Mouse (Mus musculus) induced T-regulatory cell, adult 2 months (primary cell): ENCODE results near the gene Gm42372.

Experiments
- DNase-seq: peaks from one replicate; pipeline ENCODE4 v3.0.0-alpha.2; 2012; ENCODE audit warnings: low read depth

Gene Gm42372

DNA sequence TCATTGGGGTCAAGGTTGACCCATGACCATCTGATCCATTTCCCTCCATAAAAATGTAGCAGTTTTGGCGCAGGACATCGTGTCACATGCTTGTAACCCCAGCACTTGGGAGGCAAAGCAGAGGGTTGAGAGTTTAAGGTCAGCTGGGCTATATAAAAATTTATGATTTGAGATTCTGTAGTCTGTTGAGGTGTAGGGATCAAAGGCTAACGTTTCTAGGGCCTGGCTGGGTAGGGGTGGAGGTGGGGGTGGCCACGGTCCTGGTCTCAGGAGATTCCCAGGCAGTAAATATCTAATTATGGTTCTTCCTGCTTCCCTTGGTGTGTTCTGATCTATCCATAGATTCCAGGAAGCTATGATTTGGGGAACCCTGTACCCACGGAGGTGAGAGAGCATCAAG is 21.2 kb upstream of the Gm42372 start:
- DNase-seq: no peak

DNA sequence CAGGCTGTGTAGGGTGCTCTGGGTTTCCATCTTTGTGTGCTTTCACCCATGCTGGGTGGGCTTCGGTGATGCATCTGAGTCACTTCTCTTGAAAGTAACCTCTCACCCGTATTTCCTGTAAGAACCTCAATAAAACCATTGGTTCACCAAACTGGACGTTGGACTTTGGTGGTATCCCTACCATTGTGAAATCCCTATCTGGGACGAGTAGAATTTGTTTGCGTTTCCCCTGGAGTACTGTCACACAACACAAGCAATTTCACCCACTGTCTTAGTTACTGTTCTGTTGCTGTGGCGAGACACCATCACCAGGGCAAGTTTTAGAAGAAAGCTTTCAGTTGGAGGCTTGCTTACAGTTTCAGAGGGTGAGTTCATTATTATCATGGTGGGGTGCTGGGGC is 14.5 kb upstream of the Gm42372 start:
- DNase-seq: no peak

DNA sequence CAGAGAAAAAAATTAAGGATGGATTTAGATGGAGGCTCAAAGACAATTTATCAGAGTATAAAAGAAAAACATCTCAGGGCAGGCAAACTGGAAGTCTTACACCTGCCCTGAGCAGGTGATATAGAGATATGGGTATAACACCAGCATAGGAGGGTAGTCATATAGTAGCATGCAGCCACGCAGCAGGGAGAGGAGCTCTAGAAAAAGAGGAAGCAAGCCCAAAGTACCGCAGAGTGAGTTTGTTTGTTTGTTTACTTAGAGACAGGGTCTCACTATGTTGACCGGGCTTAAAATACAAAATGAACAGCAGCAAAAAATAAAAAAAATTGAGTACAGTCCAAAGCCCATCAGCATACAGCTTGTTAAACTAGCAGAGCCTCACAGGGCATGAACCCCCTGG is 11.7 kb upstream of the Gm42372 start:
- DNase-seq: no peak

DNA sequence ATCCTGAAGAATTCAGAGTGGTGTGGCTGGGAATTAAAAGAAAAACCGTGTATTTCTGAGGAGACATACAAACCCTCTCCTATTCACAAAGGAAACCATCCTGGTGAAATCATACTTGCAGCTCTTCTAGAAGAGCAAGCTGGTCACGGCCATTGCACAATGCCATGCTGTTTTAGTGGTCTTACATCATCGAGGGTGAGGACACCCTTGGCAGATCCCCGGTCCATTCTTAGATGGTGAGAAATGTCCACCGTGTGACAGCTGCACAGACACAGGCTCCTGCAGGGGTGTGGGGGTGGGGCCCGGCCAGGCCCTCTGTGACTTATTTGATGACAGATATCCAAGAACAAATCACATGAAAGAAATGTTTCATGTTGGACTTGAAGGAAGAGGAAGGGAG is 8.9 kb upstream of the Gm42372 start:
- no peak for DNase-seq

DNA sequence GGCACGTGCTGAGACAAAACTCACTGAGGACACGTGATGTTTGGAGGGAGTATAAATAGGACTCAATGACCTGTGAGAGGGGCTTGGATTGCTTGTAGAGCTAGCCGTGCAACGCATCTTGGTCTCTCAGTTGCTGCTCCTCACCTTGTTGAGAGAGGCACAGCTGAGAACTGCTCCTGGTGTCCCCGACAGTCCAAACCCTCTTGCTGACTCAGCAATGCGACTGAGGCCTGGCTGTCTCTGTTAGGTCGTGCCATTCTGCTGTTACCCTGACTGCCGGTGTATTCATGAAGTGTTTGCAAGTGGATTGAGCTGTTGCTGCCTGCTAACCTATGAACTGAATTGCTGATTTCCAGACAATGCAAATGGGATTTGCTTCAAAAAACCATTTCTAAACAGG is 6.6 kb upstream of the Gm42372 start:
- DNase-seq: no peak

DNA sequence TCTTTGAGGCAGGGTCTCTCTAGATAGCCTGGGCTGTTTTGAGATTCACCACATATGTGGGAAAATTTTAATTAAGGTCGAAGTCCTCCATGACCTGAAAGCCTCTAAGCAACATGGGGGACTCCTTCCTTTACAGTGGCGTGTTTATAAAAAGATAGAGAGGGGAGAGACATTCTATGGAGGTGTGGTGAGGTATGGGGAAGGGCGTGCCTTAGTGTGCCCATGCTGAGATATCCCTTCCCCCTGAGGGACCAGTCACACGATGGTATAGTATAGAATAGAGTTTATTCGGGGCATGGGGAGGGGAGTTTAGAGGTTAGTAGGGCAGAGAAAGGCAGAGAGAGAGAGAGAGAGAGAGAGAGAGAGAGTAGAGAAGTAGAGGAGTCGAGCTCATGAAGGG is 4.7 kb upstream of the Gm42372 start:
- DNase-seq: no peak

DNA sequence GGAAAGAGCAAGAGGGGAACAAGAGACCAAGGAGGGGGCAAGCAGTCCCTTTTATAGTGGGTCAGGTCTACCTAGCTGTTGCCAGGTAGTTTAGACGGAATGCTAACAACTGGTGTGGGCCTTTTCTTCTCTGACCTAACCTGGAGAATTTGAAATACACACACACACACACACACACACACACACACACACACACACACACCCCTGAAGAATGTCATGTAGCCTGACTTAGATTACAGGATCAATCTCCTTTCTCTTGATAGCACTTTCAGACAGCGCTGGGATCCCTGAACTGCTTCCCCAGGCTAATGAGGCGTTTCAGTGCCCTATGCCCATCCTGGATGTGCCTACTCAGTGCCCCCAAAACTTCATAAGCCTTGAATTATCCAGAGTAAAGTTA is 4.3 kb upstream of the Gm42372 start:
- DNase-seq: no peak

DNA sequence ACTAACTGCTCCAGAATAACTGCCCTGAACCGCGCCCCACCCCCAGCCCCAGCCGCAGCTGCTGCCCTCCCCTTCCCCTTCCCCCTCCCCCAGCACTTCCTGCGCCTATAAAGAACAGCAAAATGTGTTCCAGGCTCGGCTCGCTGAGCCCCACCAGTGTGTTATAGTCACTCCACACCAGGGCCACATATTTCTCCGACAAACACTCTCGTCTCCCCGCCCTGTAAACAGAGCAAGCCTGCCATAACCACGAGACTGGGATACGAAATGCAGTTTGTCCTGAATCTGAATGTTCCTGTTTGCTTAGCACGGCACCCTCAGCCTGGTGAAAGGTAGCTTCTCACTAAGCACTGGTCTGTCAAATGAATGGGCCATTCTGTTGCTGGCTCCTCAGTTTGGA is 2.5 kb upstream of the Gm42372 start:
- DNase-seq: peak; percentile 73

DNA sequence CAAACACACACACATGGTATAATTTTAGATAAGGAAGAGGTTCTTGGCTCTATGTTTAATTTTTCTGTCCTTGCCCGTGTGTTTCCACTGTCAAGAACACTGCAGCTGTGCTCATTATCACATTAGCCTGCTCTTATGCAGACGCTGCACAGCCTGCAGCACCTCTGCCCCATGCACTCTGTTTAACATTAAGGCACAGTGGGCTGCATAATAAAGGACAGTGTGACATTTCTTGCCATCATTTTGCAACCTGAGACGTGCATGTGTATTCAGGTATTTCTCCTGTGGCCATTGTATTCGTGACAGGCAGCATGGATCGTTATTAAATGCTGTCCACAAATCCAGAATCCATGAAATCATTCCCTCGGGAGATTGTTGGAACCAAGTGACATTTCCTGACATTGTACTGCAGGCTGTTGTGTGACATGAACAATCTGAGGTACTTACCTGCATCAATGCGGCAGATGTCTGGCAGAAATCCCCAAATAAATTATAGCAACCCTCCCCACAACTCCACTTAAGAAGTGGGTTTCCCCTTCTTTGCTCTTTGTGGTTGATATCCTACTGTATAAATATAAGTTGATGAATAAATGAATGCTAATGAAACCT is 4.8 kb downstream of the Gm42372 start:
- peak; percentile 17 for DNase-seq

DNA sequence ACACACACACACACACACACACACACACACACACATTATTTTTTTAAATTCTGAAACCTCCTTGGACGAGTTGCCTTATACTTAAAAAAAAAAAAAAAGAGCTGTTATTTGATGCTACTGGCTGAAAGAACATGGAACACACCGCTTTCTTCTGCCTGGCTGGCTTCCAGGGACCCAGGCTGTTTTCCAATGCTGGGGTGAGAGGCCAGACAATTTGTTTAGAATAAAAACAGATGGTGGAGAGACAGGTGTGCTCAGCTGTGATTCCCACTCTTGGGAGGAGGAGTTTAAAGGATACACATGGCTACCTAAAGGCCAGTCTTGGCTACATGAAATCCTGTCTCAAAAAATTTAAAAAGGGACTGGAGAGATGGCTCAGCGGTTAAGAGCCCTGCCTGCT is 5.5 kb downstream of the Gm42372 start:
- no peak for DNase-seq

DNA sequence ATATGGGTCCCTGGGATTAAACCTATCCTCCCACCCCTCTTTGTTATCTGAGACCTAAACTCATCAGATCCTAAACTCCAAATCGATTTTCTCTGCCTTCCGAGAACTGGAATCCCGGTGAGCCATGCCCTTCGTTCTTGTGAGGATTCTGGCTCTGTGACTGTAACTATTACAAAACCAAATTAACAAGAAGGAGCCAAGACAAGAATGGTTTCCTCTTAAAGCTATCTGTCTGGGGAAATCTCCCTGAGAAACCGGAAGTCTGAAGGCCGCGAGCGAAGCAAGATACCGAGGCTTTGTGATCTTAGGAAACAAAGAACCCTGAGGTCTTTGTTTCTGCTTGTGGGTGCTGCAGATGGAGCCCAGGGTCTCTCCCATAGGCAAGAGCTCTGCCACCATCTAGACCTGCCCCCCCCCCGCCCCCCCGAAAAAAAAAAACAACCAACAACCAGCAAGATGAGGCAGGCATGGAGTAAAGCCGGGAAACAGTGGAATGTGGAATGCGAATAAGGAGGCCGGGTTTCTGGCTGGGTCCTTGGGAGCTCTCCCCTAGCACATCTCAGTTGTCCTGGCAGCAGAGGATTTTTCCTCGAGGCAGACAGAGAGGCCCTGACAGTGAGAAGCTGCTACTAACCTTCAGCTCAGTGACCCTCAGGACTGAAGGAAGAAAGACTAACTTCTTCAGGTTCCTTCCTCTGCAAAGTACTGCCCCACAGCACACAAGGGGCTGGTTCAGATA is 7.3 kb downstream of the Gm42372 start:
- DNase-seq: peak; percentile 75

DNA sequence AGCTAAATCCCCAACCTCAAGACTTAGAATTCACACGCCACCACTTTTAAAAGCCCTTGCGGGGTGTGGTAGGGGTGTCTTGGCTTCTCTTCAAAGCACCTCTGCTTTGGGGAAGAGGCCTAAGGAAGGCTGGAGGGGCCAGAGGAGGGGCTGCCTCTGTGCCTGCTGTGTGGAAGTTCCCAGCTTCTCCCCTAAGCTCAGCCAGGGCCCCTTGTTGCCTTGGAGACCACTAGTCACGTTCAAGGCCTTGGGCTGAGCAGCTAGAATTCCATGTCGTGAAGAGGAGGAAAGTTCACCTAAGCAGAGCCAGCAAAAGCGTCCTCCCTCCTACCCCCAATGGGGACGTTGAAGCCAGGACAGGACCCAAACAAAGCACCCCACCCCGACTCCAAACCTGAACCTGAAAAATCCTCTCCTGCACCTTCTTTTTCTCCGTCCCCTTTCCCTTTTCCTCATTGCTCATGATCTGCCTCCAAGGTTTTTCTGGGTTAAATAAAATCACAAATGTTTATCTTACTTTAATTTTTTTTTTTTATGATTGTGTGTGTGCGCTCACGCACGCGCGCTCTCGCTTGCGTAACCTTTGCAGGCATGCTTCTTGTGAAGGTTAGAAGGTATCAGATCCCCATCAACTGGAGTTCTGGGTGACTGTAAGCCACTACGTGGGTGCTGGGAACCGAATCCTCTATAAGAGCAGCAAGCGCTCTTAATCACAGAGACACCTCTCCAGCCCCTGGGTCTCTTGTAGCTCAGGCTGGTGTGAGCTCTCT is 9.0 kb downstream of the Gm42372 start:
- DNase-seq: no peak

DNA sequence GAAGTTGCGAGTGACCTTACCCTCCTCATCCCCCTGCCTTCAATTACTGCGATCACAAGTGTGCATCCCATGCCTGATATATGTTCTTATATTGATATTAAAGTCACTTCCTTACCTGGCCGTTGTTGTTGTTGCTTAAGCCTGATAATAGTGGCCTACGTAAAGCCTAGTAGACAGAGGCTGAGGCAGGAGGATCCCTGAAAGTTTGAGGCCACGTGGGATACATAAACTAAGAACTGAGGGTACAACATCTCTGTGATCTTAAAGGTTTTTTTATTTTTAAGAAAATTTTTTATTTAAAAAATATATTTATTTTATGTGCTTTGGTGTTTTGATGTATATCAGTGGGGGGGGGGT is 9.5 kb downstream of the Gm42372 start, which contains the start of gene Ccdc8:
Gene Ccdc8, plus strand, starts transcription at position 258 of the 357 bp plus-strand sequence.
- DNase-seq: no peak

DNA sequence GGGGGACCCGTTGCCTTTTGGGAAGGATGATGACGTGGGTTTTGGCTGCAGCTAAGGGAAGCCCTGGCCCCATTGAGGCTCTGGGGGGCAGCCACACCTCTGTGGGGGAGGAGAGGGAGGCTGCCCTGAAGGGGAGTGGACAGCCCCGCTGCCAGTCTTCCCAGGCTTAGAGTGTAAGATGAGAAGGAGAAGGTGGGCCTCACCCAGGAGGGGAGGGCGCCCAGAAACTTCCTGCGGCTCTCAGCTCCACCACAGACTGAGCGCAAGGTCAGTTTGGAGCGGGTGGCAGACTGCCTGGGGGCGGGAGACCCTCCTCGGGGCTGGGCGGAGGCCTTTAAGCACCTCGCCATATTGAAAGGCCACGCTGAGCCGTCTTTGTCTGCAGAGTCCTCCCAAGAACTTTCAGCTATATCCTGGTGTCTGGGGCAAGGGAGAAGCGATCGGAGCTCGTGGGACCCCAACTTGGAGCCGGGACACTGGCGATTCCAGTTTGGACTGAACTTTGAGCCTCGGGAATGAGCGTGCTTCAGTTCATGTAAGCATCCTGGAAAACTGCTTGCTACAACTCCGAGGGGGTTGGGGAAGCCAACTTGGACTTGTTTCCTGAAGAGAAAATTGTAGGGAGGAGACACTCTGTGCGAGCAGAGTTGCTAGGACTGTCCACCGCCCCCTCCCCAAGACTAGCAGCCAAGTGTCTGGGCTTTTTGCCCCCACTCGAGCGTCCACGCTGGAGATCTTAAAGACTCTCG is 10.9 kb downstream of the Gm42372 start:
- no peak for DNase-seq

DNA sequence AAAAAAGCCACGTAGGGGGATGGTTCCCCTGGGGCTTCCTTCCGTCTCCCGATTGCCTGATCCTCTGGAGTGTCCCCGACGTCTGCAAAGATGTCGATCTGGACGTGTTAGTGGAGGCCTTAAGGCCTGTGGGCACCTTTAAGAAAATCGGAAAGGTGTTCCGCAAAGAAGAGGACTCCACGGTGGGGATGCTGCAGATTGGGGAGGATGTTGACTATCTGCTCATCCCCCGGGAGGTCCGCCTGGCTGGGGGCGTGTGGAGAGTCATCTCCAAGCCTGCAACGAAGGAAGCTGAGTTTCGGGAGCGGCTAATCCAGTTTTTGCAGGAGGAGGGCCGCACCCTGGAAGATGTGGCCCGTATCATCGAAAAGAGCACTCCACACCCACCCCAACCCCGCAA is 11.5 kb downstream of the Gm42372 start:
- DNase-seq: no peak

DNA sequence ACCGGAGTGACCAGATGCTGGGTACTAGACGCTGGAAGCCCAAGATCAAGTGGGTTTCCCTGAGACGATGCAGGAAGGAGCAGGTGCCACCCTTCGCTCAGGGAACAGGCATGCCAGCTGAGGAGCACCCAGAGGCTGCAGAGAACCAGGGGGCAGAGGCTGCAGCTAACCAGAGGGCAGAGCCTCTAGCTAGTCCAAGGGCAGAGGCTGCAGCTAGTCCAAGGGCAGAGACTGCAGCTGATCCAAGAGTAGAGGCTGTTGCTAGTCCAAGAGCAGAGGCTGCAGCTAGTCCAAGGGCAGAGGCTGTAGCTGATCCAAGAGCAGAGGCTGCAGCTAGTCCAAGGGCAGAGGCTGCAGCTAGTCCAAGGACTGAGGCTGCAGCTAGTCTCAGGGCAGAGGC is 12.5 kb downstream of the Gm42372 start:
- DNase-seq: no peak

DNA sequence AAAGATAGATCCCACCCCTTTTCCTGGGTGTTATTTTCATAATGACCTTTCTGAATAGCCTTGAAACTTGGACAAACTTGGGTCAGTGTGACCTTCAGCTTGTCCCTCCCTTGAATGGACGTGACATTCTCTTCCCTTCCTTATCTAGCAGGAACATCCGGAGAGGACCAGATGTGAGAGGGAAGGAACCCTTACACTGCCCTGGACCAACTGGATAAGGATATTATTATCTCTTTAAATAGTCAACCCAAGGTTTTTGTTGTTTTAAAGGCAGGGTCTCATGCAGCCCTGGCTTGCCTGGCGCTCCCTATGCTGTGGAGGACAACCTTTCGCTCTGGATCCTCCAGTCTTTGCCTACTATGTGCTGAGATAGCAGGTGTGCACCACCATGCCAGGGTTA is 16.3 kb downstream of the Gm42372 start:
- no peak for DNase-seq

DNA sequence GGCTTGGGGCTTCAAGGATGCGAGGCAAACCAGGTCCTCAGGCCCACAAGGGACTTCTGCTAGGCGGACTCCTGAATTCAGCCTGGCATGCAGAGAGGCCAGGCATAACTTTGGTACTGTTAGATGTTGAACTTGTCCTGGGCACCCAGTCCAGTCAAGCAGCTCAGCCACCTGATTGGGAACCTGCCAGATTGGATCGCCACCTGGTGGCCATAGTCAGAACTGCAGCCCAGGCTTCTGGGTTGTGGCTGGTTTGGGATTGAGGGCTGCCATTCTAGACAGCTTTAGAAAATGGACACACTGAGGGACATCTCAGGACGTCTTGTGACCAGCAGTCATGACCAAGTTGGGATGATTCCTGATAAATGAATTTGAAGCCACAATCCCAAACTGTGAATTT is 16.8 kb downstream of the Gm42372 start:
- peak; percentile 88 for DNase-seq

DNA sequence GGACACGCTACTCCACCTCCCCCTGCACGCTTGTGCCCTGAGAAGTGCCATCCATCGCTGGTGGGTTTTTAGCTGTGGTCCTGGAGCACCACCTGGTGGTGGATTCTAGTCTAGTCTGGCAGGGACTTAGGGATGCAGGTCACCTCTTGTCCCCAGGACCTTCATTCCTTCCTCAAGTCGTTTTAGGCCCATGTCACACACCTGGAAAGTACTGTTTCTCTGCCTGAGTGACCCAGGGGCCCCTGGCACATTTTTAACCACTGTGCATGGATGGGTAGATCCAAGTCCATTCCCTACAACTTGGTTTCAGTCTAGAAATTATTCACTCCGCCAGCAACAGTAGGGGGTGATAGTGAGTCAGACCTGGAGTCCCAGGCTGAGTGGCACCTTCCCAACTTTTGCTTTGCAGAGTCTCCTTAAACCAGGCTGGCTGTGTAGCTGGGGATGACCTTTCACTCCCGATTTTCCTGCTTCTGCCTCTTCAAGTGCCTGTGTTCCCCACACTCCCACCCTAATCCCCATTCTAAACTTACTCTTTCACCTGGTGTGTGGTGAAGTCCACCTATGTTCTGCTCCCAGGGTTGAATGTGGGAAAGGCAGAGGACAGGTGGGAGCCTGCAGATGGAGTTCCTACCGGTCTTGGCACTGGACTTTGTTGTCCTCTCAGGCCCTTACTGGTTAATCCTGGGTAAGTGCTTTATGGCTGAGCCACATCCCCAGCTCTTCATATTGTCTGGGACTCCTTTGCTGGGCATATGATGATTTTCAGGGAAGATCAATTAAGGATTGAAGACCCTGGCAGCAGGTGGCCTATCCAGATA is 19.7 kb downstream of the Gm42372 start:
- DNase-seq: peak; percentile 94

DNA sequence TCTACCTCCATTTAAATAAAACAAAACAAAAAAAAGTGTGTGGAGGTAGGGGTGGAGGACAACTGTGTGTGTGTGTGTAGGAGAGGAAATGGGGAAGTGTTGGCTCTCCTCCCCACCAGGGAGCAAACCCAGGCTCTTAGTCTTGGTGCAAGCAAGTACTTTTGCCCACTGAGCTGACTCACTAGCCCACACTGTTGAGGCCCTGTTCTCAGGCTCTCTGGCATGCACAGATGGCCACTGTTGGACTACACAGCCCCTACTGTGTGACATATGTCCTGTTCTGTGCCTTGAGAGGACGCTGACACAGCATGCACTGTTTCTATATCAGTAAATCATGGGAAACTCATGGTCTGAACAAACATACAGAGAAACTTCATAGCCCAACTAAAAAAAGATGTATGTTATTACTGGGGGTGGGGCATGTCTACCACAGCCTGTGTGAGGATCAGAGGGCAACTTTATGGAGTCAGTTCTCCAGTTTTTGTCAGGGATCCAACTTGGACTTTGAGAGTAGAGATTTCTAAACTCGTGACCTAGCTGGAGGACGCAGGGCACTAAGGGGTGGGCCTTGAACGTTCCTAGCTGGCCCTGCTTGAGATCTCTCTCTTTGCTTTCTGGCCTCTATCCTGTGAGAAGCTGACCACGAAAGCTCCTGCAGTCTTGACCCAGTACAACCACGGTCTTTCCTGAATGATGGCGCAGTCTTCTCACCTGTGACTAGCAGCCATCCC is 20.5 kb downstream of the Gm42372 start:
- no peak for DNase-seq

DNA sequence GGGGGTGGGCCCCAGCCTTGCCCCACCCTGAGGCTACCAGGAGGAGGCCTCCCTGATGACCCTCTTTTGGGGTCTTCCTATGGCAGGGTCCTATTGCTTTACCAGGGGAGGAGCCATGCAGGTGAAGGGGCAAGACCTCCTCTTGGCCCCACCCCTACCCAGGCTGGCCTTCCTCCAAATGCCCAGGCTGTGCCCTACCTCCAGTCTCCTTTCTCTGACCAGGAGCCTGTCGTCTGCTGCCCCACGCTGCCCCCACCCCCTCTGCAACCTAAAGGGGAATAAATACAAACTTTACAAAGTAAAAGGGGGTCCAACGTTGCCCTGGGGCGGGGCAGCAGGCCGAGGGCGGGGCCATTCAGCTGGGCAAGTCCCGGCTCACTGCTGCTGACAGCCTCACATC is 21.8 kb downstream of the Gm42372 start:
- DNase-seq: no peak
